Mouse (Mus musculus): ENCODE data around the gene Ctsd.

GRCm38 (mm10) chr7:142415314-142415713 is 27.5 kb upstream of the Ctsd start:
- no peak for TF ChIP-seq CTCF (IDR thresholded peaks at IDR 0.05; ENCODE audit: borderline replicate concordance, control insufficient read depth, extremely low read depth, insufficient read depth, low read length, poor library complexity)
- no peak for TF ChIP-seq POLR2A (IDR thresholded peaks at IDR 0.05; ENCODE audit: control insufficient read depth, extremely low read depth, insufficient read depth, low read length, poor library complexity)
